Mouse (Mus musculus): ENCODE measurements at regions not wholly inside any gene's neighbourhood (a gene's known extent, or its start where the extent isn't known, plus 50 kb on each side); places are given as distances from the start of the nearest gene placed in this dataset.

DNA sequence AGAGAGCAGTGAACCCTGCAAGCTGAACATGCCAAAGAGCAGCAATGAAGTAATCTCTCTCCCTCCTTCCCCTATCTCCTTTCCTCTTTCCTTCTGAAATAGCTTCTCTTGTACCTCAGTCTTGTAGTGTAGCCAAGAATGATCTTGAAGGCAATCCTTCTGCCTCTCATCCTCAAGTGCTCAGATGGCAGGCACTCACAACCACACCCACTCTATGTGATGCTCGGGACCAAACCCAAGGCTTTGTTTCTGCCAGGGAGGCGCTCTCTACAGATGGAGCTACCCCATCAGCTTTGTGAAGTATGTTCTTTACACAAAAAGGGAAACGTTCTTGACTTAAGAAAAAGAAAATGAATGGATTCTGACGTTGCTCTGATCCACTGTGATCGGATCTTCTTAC, 57.6 kb upstream of the Nfe2l2 start:
- TF ChIP-seq POLR2A (IDR thresholded peaks at IDR 0.05; ENCODE audit: insufficient read depth, low read length) = no peak
- TF ChIP-seq CTCF (IDR thresholded peaks at IDR 0.05; ENCODE audit: low read depth, low read length) = no peak
- no peak for TF ChIP-seq EP300 (IDR thresholded peaks at IDR 0.05; ENCODE audit: insufficient read depth, low read depth, low read length)
